Mouse (Mus musculus) B cell, adult 2 months (primary cell): Measurements from ENCODE around the gene Actl7a.

Experiments
- DNase-seq, 2 experiments: peaks; one replicate each; pipeline ENCODE4 v3.0.0; 2022

Gene Actl7a

GRCm38 (mm10) chr4:56743363-56744195, at the start of gene Actl7a:
Gene Actl7a (plus strand): TSS chr4:56743413.
- DNase-seq = no peak

GRCm38 (mm10) chr4:56696401-56696800, 46.8 kb upstream of the Actl7a start:
- no peak for DNase-seq

- DNase-seq = no peak
Observed at GRCm38 (mm10) chr4:56698671-56699070, 44.5 kb upstream of the Actl7a start.

GRCm38 (mm10) chr4:56702234-56702633, 41.0 kb upstream of the Actl7a start:
- DNase-seq = no peak

- DNase-seq = no peak
Observed at GRCm38 (mm10) chr4:56713155-56713554, 30.1 kb upstream of the Actl7a start.

GRCm38 (mm10) chr4:56716801-56717200, 26.4 kb upstream of the Actl7a start:
- DNase-seq = no peak

- no peak for DNase-seq
Observed at GRCm38 (mm10) chr4:56717932-56718331, 25.3 kb upstream of the Actl7a start.

GRCm38 (mm10) chr4:56718573-56719442, 24.4 kb upstream of the Actl7a start:
- no peak for DNase-seq

GRCm38 (mm10) chr4:56719456-56719855, 23.8 kb upstream of the Actl7a start:
- DNase-seq = no peak

- DNase-seq = no peak
Observed at GRCm38 (mm10) chr4:56720403-56720802, 22.8 kb upstream of the Actl7a start.

GRCm38 (mm10) chr4:56721469-56721868, 21.7 kb upstream of the Actl7a start:
- DNase-seq = peak; percentile 26 to 31

- DNase-seq = no peak
Observed at GRCm38 (mm10) chr4:56722346-56722745, 20.9 kb upstream of the Actl7a start.

- DNase-seq = no peak
Observed at GRCm38 (mm10) chr4:56723237-56723636, 20.0 kb upstream of the Actl7a start.

GRCm38 (mm10) chr4:56725839-56726238, 17.4 kb upstream of the Actl7a start:
- DNase-seq = peak; percentile 21 to 29

GRCm38 (mm10) chr4:56740020-56740485, 3.2 kb upstream of the Actl7a start, which contains the start of gene Gm26657:
Gene Gm26657 (plus strand): TSS chr4:56740070.
- no peak for DNase-seq

GRCm38 (mm10) chr4:56740611-56741010, 2.6 kb upstream of the Actl7a start:
- no peak for DNase-seq

- DNase-seq = no peak
Observed at GRCm38 (mm10) chr4:56741041-56741493, 2.1 kb upstream of the Actl7a start, which contains the start of gene Actl7b. Gene Actl7b (minus strand): TSS chr4:56741443.

- no peak for DNase-seq
Observed at GRCm38 (mm10) chr4:56742698-56743097, 515 bp upstream of the Actl7a start.

- DNase-seq = no peak
Observed at GRCm38 (mm10) chr4:56746345-56746744, 3.1 kb downstream of the Actl7a start.

GRCm38 (mm10) chr4:56747456-56747855, 4.2 kb downstream of the Actl7a start:
- no peak for DNase-seq

GRCm38 (mm10) chr4:56756021-56756420, 12.8 kb downstream of the Actl7a start:
- DNase-seq = no peak

GRCm38 (mm10) chr4:56756966-56757600, 13.9 kb downstream of the Actl7a start:
- DNase-seq = no peak

GRCm38 (mm10) chr4:56757693-56758092, 14.5 kb downstream of the Actl7a start:
- DNase-seq = no peak
